Mouse (Mus musculus): ENCODE data around the gene Smc1a. TPM values are rescaled to one million over a fixed set of nuclear protein-coding genes. Genes with fewer than 3 reads are reported as not detected.
"Not testable (repeated sequence)": the region's sequence is repeated elsewhere in the genome, so short reads cannot be mapped to it uniquely, and the experiment has no call there.

Gene Smc1a
- polyA plus RNA-seq, 1 experiment from 2014 or later = 142 TPM

DNA sequence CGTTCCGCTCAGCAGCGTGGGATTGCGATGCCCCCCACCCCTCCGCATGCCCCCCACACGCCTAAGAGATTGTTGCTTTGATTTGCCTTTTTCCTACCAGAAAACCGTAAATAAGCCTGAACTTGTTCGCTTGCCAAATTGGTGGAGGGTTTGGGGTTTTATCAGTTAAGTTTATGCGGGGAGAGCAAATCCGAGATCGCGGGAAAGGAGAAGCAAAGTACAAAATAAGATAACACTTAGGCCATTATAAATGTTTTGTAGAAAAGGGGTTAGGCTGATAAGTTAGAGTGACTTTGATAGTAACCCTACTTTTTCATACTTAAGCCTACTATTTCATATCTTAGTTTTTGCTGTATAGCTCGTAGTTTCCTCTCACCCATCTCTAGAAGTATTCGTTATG lies 958 bp downstream of the Smc1a start:
- ATAC-seq (replicated peaks; ENCODE audit: low FRiP score) = no peak
- H3K9ac ChIP-seq (ENCODE audit: low read length) = peak overlapping the region; percentile 68
- peak overlapping the region; percentile 45 for H3K4me2 ChIP-seq (ENCODE audit: low read depth, low read length, severe bottlenecking)
- peak overlapping the region; percentile 47 for H3K4me3 ChIP-seq (ENCODE audit: low read depth, low read length)
- H3K36me3 ChIP-seq (ENCODE audit: control insufficient read depth, insufficient read depth, low read length) = no peaks in the 10 kb centered on the region
- peaks cover 10% of the 10 kb centered on the region for H3K27me3 ChIP-seq (ENCODE audit: control insufficient read depth, insufficient read depth, low read length)
- no peaks in the 10 kb centered on the region for H3K4me1 ChIP-seq (replicated peaks; ENCODE audit: control insufficient read depth, insufficient read depth, low read length)
- WGBS = 24% methylated on average over 14 of the region's 14 CpGs
- no peak for DNase-seq (ENCODE audit: low spot score)
- peak overlapping the region; percentile 18; the same call in 1 of the 2 replicates for H3K27ac ChIP-seq (ENCODE audit: low read depth, low read length)
- no peaks in the 10 kb centered on the region for H3K9me3 ChIP-seq (ENCODE audit: control insufficient read depth, low read length)

DNA sequence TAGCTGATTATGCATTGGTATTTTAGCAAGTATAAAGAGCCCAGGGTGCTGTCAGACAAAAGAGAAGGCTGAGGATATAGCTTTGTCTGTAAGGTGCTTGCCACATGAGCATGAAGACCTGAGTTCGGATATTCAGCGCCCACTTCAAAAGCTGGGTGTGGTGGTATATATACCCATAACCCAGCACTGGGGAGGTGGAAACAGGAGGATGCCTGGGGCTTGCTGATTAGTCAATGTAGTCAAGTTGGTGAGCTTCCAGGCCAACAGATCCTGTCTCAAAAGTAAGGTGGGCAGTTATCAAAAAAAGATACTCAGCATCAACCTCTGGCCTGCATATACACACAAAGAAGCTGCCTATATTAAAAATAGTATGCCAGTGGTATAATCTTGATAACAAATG lies 3.1 kb downstream of the Smc1a start:
- 83% methylated on average over 2 of the region's 2 CpGs for WGBS
- H3K27ac ChIP-seq (ENCODE audit: low read depth, low read length) = no peak overlapping the region
- no peaks in the 10 kb centered on the region for H3K9me3 ChIP-seq (ENCODE audit: control insufficient read depth, low read length)
- no peak overlapping the region for H3K4me3 ChIP-seq (ENCODE audit: low read depth, low read length)
- no peaks in the 10 kb centered on the region for H3K4me1 ChIP-seq (replicated peaks; ENCODE audit: control insufficient read depth, insufficient read depth, low read length)
- DNase-seq (ENCODE audit: low spot score) (no peak), ATAC-seq (replicated peaks; ENCODE audit: low FRiP score) (no peak)
- H3K4me2 ChIP-seq (ENCODE audit: low read depth, low read length, severe bottlenecking) = no peak overlapping the region
- no peaks in the 10 kb centered on the region; the same call in 1 of the 2 replicates for H3K36me3 ChIP-seq (ENCODE audit: control insufficient read depth, insufficient read depth, low read length)
- no peak overlapping the region for H3K9ac ChIP-seq (ENCODE audit: low read length)
- H3K27me3 ChIP-seq (ENCODE audit: control insufficient read depth, insufficient read depth, low read length) = peaks cover 10% of the 10 kb centered on the region

DNA sequence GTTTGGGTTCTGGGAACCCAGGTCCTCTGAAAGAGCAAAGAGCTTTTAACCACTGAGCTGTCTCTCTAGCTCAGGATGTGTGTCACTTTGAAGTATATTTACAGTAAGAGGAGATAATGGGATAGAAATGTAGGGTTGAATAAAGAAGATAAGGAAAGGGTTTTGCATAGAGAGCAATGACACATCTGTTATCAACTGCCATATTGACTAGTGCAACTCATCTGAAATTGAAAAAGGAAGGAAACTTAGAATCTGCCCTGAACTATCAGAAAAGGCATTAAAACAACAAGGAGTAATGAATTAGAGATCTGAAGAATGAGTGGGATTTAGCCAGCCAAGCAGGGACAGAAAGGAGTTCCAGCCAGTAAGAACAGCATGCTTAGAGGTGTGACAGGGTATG lies 23.6 kb downstream of the Smc1a start:
- no peak for DNase-seq (ENCODE audit: low spot score)
- peaks cover 2% of the 10 kb centered on the region; the same call in 1 of the 2 replicates for H3K36me3 ChIP-seq (ENCODE audit: control insufficient read depth, insufficient read depth, low read length)
- no peaks in the 10 kb centered on the region for H3K9me3 ChIP-seq (ENCODE audit: control insufficient read depth, low read length)
- no peak for ATAC-seq (replicated peaks; ENCODE audit: low FRiP score)
- no peak overlapping the region for H3K27ac ChIP-seq (ENCODE audit: low read depth, low read length)
- no peaks in the 10 kb centered on the region for H3K4me1 ChIP-seq (replicated peaks; ENCODE audit: control insufficient read depth, insufficient read depth, low read length)
- H3K4me2 ChIP-seq (ENCODE audit: low read depth, low read length, severe bottlenecking) = no peak overlapping the region
- H3K4me3 ChIP-seq (ENCODE audit: low read depth, low read length) = no peak overlapping the region
- peaks cover 8% of the 10 kb centered on the region for H3K27me3 ChIP-seq (ENCODE audit: control insufficient read depth, insufficient read depth, low read length)
- H3K9ac ChIP-seq (ENCODE audit: low read length) = no peak overlapping the region

DNA sequence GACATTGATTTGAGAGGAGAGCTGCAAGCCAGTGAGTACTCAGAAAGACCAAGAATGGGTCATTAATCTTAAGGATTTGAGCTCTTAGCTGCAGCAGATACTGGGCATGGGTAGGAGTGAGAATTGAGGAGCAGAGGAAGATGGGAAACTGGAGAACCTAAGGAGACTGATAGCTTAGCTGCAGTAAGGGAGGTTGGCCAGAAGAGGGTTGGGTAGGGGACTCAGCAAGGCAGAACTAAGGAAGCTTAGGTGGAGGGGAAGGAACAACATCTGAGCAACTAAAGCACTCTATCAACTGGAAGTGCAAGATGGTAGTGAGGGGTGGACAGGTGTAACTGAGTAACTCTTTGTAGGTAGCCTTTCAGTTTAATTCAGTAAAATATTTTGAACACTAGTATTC lies 31.0 kb downstream of the Smc1a start:
- no peak overlapping the region for H3K9ac ChIP-seq (ENCODE audit: low read length)
- DNase-seq (ENCODE audit: low spot score) = no peak
- H3K4me3 ChIP-seq (ENCODE audit: low read depth, low read length) = no peak overlapping the region
- no peak overlapping the region for H3K27ac ChIP-seq (ENCODE audit: low read depth, low read length)
- no peaks in the 10 kb centered on the region for H3K4me1 ChIP-seq (replicated peaks; ENCODE audit: control insufficient read depth, insufficient read depth, low read length)
- no peaks in the 10 kb centered on the region for H3K36me3 ChIP-seq (ENCODE audit: control insufficient read depth, insufficient read depth, low read length)
- no peak overlapping the region for H3K4me2 ChIP-seq (ENCODE audit: low read depth, low read length, severe bottlenecking)
- H3K27me3 ChIP-seq (ENCODE audit: control insufficient read depth, insufficient read depth, low read length) = peaks cover 17% of the 10 kb centered on the region
- no peak for ATAC-seq (replicated peaks; ENCODE audit: low FRiP score)
- no peaks in the 10 kb centered on the region for H3K9me3 ChIP-seq (ENCODE audit: control insufficient read depth, low read length)

DNA sequence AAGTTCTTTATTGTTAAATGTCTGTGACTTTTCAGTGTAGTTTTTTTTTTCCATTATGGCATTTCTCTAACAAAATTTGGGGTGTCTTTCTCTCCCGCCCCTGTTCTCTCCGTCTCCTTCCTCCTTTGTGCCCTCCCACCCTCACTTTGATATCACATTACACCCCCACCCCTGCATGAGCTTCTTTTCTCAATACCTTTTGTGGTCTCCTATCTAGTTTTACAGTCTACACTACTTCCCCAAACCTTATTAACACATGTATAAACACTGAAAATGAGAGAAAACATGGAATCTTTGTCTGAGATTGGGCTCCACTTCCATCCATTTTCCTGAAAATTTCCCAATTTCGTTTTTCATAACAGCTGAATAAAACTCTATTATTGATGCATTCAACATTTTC lies 36.3 kb downstream of the Smc1a start:
- 73% methylated on average over 3 of the region's 3 CpGs for WGBS
- ATAC-seq (replicated peaks; ENCODE audit: low FRiP score) = no peak

DNA sequence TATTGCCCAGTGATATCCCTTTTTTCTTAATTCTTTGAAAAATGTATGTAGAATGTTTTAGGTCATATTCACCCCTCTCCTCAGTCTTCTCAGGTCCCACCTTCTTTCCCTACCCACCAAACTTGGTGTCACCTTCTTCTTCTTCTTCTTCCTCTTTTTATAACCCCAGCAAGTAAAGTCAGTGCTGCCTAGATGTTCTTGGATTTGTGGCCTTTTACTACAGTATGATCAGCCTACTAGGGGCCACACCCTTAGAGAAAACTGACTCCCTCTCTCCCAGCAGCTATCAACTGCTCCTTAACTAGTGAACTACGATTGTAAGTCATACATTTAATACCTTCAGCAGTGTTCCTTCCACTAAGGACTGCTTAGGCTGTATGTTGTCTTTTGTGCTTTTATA lies 37.9 kb downstream of the Smc1a start:
- Histone ChIP-seq H3K4me2 (ENCODE audit: low read depth, low read length, severe bottlenecking) (no peak overlapping the region), H3K36me3 (ENCODE audit: control insufficient read depth, insufficient read depth, low read length) (no peaks in the 10 kb centered on the region; the same call in 1 of the 2 replicates), H3K27me3 (ENCODE audit: control insufficient read depth, insufficient read depth, low read length) (peaks cover 16% of the 10 kb centered on the region), H3K9ac (ENCODE audit: low read length) (no peak overlapping the region), H3K27ac (ENCODE audit: low read depth, low read length) (no peak overlapping the region), H3K9me3 (ENCODE audit: control insufficient read depth, low read length) (no peaks in the 10 kb centered on the region), H3K4me1 (replicated peaks; ENCODE audit: control insufficient read depth, insufficient read depth, low read length) (no peaks in the 10 kb centered on the region), H3K4me3 (ENCODE audit: low read depth, low read length) (no peak overlapping the region)
- WGBS = 82% methylated on average over 1 of the region's 1 CpGs
- DNase-seq (ENCODE audit: low spot score) (no peak), ATAC-seq (replicated peaks; ENCODE audit: low FRiP score) (no peak)

More for the DNA sequence above, 36.3 kb downstream of the Smc1a start:
- Histone ChIP-seq H3K4me1 (replicated peaks; ENCODE audit: control insufficient read depth, insufficient read depth, low read length) (no peaks in the 10 kb centered on the region), H3K27me3 (ENCODE audit: control insufficient read depth, insufficient read depth, low read length) (peaks cover 16% of the 10 kb centered on the region), H3K9ac (ENCODE audit: low read length) (no peak overlapping the region), H3K4me3 (ENCODE audit: low read depth, low read length) (no peak overlapping the region), H3K4me2 (ENCODE audit: low read depth, low read length, severe bottlenecking) (no peak overlapping the region), H3K9me3 (ENCODE audit: control insufficient read depth, low read length) (no peaks in the 10 kb centered on the region), H3K27ac (ENCODE audit: low read depth, low read length) (no peak overlapping the region), H3K36me3 (ENCODE audit: control insufficient read depth, insufficient read depth, low read length) (no peaks in the 10 kb centered on the region)
- no peak for DNase-seq (ENCODE audit: low spot score)

DNA sequence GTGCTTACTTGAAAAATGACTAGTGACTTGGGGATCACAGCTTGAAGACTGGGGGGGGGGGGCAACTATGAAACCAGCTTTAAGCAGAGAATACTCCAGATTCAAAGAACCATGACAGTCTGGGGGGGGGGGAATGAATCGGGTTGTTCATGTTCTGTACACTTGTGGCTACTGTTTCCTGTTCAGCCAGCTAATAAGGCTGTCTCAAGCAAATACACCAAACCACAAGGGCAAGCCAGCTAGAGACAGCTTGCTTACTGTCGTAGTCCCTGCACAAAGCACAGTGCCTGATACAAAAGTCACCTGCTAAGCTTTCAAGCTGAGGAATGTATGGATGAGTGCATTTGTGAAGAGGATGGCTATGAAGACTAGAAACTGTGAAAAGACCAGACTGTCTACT lies 49.4 kb downstream of the Smc1a start:
- 69% methylated on average over 2 of the region's 2 CpGs for WGBS
- no peaks in the 10 kb centered on the region for H3K9me3 ChIP-seq (ENCODE audit: control insufficient read depth, low read length)
- H3K27me3 ChIP-seq (ENCODE audit: control insufficient read depth, insufficient read depth, low read length) = peaks cover 27% of the 10 kb centered on the region
- H3K27ac ChIP-seq (ENCODE audit: low read depth, low read length) = no peak overlapping the region
- H3K4me1 ChIP-seq (replicated peaks; ENCODE audit: control insufficient read depth, insufficient read depth, low read length) = no peaks in the 10 kb centered on the region
- no peak overlapping the region for H3K4me3 ChIP-seq (ENCODE audit: low read depth, low read length)
- no peak overlapping the region for H3K9ac ChIP-seq (ENCODE audit: low read length)
- no peak overlapping the region for H3K4me2 ChIP-seq (ENCODE audit: low read depth, low read length, severe bottlenecking)
- DNase-seq (ENCODE audit: low spot score) (no peak), ATAC-seq (replicated peaks; ENCODE audit: low FRiP score) (no peak)
- H3K36me3 ChIP-seq (ENCODE audit: control insufficient read depth, insufficient read depth, low read length) = no peaks in the 10 kb centered on the region

DNA sequence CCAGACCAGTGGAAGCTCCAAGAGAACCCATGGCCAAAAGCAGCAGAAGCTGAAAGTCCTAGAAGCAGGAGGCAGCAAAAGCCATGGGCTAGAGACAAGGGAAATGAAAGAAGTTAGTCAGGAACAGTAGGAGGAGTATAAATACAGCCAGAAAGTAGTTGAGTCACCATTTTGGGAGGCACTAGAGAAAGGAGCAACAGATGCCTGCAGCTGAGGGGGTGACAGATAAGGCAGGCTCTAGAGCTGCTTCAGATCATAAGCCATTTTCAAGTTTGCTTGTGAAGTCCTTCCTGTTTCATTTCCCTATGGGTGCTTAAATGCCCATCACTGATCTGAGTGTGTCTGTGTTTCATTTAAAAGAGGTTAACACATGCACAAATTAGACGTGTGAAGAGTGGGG lies 51.6 kb downstream of the Smc1a start:
- no peaks in the 10 kb centered on the region for H3K36me3 ChIP-seq (ENCODE audit: control insufficient read depth, insufficient read depth, low read length)
- H3K9ac ChIP-seq (ENCODE audit: low read length) = no peak overlapping the region
- H3K4me1 ChIP-seq (replicated peaks; ENCODE audit: control insufficient read depth, insufficient read depth, low read length) = no peaks in the 10 kb centered on the region
- H3K27me3 ChIP-seq (ENCODE audit: control insufficient read depth, insufficient read depth, low read length) = peaks cover 16% of the 10 kb centered on the region
- 74% methylated on average over 1 of the region's 1 CpGs for WGBS
- no peak overlapping the region for H3K4me2 ChIP-seq (ENCODE audit: low read depth, low read length, severe bottlenecking)
- no peak overlapping the region for H3K4me3 ChIP-seq (ENCODE audit: low read depth, low read length)
- ATAC-seq (replicated peaks; ENCODE audit: low FRiP score) (no peak), DNase-seq (ENCODE audit: low spot score) (no peak)
- no peak overlapping the region for H3K27ac ChIP-seq (ENCODE audit: low read depth, low read length)
- no peaks in the 10 kb centered on the region for H3K9me3 ChIP-seq (ENCODE audit: control insufficient read depth, low read length)

DNA sequence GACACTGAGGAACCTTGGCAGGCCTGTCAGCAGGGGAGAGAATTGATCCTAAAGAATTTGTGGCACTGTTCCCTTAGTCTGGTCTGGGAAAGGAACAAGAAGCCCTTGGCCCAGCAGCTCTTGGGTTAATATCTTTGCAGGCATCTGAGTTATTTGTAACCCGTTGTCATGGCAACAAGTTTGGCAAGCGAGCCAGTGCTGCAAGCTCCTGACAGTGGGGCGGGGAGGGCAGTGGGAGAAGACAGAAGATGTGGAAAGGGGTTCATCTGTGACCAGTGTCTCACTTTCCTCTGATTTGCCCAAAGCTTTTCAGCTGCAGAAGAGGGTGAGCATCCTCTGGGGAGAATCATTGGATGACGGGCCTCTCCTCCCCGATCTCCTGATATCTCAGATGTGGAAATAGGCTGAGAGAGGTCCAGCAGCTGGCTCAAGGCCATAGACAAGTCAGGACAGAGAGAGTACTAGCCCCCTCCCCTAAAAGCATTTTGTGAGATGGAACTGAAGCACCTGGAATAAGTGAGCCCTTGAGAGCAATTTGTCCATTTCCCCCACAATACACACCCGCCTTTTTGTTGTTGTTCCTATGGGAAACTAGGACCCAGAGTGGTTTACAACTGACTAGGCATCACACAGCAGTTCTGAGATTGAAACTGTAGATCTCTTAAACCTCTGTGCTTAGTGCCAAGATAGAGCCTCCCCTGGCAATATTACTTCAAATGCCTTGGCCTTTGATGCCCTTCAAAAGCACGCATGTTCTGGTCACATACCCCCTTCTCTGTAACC lies 73.8 kb downstream of the Smc1a start:
- H3K4me2 ChIP-seq (ENCODE audit: low read depth, low read length, severe bottlenecking); H3K4me3 ChIP-seq (ENCODE audit: low read depth, low read length); H3K27ac ChIP-seq (ENCODE audit: low read depth, low read length); H3K9me3 ChIP-seq (ENCODE audit: control insufficient read depth, low read length); H3K9ac ChIP-seq (ENCODE audit: low read length); H3K4me1 ChIP-seq (replicated peaks; ENCODE audit: control insufficient read depth, insufficient read depth, low read length); H3K36me3 ChIP-seq (ENCODE audit: control insufficient read depth, insufficient read depth, low read length): not testable (repeated sequence)
- peaks cover 23% of the 10 kb centered on the region for H3K27me3 ChIP-seq (ENCODE audit: control insufficient read depth, insufficient read depth, low read length)
- peak; percentile 57 for DNase-seq (ENCODE audit: low spot score)
- 36% methylated on average over 6 of the region's 7 CpGs for WGBS
- ATAC-seq (replicated peaks; ENCODE audit: low FRiP score) = peak; percentile 67
